Mouse (Mus musculus) right cerebral cortex, adult 2 months (tissue): ENCODE measurements around the gene 5730596B20Rik.

Experiments used
- DNase-seq, 2 experiments: peaks; one replicate each; pipeline ENCODE4 v3.0.0; 2021 to 2022; ENCODE audit warnings: low spot score in 2 of 2

5730596B20Rik gene

GRCm38 (mm10) chr6:52162611-52163365 is 14.5 kb upstream of the 5730596B20Rik start:
- no peak for DNase-seq

DNA sequence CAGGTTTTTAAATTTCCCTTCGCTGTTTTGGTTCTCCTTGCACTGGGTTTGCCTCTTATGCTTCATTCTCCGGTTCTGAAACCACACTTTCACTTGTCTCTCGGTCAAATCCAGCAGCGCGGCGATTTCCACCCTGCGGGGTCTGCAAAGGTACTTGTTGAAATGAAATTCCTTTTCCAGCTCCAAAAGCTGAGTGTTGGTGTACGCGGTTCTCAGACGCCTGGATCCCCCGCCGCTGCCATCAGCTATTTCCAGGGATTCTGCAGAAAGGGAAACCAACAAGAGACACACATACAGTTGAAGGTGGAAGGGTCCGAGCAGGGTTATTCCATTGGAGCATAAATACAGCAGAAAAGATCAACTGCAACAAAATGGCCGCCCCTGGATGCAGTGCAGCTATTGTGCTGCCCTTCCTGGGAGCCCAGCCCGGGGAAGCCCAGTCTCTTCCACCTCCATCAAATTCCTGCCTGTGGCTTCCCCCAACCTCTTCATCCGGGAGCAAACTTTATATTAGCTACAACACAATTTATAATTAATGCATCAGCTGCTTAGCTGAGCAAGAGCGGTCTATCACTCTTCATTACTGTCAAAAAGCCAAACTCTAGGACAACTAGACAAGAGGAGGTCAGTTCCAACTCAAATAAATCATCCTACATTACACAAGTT is 13.8 kb upstream of the 5730596B20Rik start:
- no peak for DNase-seq

DNA sequence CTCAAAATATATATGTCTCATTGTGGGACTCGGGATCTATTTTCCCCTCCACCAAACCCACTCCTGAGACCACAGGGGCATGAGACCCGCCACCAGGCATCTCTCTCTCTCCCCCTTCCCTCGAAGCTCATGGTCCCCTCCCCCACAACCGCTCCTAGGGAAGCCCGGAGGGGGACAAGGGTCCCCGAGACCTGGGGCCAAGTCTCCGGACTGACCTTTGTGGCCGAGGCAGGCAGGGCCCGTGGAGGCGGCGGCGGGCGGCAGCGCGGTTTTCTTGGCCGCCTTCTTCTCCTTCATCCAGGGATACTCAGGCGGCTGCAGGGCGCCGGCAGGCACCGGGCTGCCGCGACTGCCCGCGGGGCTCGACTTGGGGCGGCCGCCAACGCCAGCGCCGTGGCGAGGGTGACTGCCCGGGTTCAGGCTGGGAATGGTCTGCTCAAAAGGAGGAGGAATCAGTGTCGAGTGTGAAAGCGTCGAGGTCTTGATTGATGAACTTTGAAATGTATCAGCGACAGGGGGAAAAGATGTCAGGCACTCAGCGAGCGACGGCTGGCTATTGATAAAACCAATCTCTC is 13.2 kb upstream of the 5730596B20Rik start:
- DNase-seq: no peak

- DNase-seq: no peak
Observed at GRCm38 (mm10) chr6:52164626-52165440, 12.5 kb upstream of the 5730596B20Rik start, which contains the start of gene Hoxa2. Gene Hoxa2, minus strand, starts transcription at chr6:52164831.

GRCm38 (mm10) chr6:52165441-52166370 is 11.6 kb upstream of the 5730596B20Rik start:
- DNase-seq: no peak

DNA sequence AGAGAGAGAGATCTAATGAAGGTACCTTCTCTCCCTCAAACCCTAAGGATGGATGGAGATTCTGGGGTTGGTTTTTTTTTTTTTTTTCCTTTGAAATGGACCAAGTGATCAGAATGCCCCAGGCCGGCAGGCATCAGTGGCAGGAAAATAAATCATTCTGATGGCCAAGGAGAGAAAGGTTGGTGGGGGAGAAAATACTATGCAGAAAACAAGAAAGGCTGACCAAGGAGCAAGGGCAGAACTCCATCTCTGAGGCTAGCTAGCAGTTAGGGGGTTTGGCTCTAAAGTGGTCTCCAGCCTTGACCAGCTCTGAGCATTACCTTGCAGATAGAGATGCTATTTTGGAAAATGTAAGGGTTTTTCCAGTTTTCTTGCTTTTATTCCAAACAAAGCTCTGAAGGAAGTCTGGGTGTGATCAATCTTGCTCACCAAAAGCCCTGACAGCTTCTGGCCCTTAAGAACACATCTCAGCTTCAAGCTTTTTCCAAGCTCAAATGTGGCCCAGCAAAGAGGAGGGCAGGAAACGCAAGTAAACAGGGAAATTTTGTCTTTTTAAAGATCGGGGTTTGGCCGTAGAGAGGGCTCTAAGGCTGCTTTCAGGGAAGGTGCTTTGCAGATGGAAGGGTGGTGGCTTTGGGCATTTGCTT is 10.7 kb upstream of the 5730596B20Rik start:
- DNase-seq: no peak

- no peak for DNase-seq
Observed at GRCm38 (mm10) chr6:52167176-52167575, 10.1 kb upstream of the 5730596B20Rik start.

- DNase-seq: no peak
Observed at GRCm38 (mm10) chr6:52167736-52168161, 9.5 kb upstream of the 5730596B20Rik start.

- no peak for DNase-seq
Observed at GRCm38 (mm10) chr6:52168191-52169055, 8.9 kb upstream of the 5730596B20Rik start.

- DNase-seq: no peak
Observed at GRCm38 (mm10) chr6:52169499-52170165, 7.7 kb upstream of the 5730596B20Rik start.

DNA sequence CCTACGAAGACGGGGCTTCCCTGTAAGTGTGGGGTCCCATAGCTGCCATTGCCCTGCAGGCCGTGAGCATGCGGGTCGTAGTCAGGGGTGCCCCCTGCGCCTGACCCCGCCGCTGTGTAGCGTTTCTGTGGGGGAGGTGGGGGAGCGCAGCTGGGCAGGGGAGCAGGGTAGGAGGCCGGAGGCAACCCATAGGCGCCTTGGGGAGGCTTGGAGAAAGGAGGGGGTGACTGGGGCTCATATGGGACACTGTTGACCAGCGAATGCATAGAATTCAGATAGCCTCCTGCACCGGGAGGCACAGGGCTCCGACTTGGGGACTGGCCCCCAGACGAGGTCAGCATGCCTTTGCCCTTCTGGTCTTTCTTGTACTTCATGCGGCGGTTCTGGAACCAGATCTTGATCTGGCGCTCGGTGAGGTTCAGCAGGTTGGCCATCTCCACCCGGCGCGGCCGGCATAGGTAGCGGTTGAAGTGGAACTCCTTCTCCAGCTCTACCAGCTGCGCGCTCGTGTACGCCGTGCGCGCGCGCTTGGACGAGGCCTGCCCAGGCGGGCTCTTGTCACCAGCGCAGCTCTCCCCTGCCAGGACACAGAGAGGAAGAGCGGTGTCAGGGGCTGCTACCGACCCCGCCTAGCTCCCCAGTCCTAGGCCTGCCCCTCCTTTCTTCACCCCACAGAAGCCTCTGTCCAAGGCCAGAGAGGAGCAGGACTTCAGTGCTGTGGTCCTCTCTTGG is 7.0 kb upstream of the 5730596B20Rik start:
- no peak for DNase-seq

GRCm38 (mm10) chr6:52170898-52171223 is 6.4 kb upstream of the 5730596B20Rik start:
- DNase-seq: no peak

GRCm38 (mm10) chr6:52171331-52171730 is 6.0 kb upstream of the 5730596B20Rik start:
- DNase-seq: no peak

DNA sequence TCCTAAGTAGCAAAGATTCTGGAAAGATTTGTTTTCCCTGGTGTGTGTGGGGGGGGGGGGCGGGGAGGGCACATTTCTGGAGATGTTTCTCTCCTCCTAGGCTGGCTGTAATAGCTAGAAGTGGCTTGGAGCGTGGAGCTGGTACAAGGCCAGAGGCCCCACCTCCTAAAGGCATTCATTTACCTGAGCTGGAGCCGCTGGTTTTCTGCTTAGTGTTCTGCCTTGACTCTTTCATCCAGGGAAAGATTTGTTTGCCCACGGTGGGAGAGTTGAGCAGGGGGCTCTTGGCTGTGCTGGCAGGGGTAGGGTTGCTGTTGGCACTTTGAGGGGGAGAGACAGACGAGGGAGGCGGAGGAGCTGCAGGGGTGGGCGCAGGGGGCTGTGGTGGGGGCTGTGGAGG is 5.4 kb upstream of the 5730596B20Rik start:
- no peak for DNase-seq

DNA sequence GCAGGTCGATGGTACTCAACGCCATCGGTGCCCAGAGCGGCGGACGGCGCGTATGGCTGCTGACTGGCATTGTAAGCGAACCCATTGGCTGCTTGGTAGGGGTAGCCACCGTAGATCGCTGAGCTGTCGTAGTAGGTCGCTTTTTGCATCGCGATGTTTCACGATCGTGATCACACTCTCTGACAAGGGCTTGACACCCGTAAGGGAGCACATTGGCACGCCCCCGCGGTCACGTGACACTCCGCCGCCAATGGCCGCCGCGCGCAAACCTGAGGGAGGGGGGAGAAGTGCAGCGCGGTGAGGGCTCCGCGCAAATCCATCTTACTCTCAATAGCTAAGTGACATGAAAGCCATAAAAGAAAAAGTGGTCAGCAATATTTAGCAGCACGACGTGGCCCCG is 4.8 kb upstream of the 5730596B20Rik start:
- no peak for DNase-seq

GRCm38 (mm10) chr6:52173648-52174047 is 3.6 kb upstream of the 5730596B20Rik start:
- no peak for DNase-seq

DNA sequence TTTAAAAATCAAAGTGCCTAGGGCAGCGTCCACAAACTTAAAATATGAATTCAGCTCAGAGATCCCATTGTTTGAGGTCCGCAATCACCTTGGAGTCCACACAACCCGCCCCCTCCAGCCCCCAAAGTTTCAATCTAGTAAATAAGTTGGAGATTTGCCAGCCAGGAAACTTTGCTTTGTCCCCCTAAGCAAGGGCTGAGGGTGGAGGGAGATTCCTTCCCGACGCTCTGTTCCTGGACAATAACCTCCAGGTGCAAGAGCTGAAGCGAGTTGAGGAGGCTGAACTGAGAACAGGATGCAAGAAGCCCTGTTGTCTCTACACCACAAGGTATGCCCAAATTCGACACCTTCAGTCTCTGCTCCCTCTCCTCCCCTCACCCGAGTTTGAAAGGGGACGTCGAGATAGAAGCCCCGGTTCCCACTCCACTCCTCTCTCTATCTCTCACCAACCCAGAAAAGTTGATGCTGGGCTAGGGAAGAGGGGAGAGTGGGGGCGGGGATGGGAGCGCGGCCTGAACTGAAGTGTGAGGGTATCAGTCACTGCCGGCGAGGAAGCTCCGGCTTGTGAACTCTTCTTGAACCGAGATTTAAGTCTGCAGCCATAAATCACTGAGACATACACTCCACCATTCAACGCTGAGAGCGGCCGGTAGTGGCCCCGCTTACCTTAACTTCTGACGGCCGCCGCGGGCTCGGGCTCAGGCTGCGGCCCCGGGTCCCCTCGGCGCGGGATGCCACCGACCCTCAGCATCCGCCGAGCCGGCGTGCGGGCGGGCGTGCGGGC is 2.1 kb upstream of the 5730596B20Rik start:
- no peak for DNase-seq
